Mouse (Mus musculus) midbrain, embryonic 10.5 days (tissue): ENCODE measurements around the gene Gm49630. TPM values are rescaled to one million over a fixed set of nuclear protein-coding genes. Genes with fewer than 3 reads are reported as not detected.
"Not testable (repeated sequence)": the region's sequence is repeated elsewhere in the genome, so short reads cannot be mapped to it uniquely, and the experiment has no call there.

Experiments used
- DNase-seq: peaks from one replicate; pipeline ENCODE4 v3.0.0-alpha.2; 2017; ENCODE audit warnings: low spot score
- H3K27ac ChIP-seq: fragments of 300-500 bp; sonication (generic); replicated peaks from 2 replicates; pipeline ENCODE4 v1.5.1; 2016; ENCODE audit warnings: mild to moderate bottlenecking
- H3K27me3 ChIP-seq: fragments of 300-500 bp; sonication (generic); 2 replicates; pipeline ENCODE4 v1.6.1; 2016; ENCODE audit warnings: low read depth, mild to moderate bottlenecking; ENCODE audit not compliant: poor library complexity, severe bottlenecking
- H3K36me3 ChIP-seq: fragments of 300-500 bp; sonication (generic); 2 replicates; pipeline ENCODE4 v1.6.1; 2016; ENCODE audit warnings: mild to moderate bottlenecking, moderate library complexity
- H3K4me1 ChIP-seq: fragments of 300-500 bp; sonication (generic); 2 replicates; pipeline ENCODE4 v1.6.1; 2016
- H3K4me3 ChIP-seq: fragments of 300-500 bp; sonication (generic); 2 replicates; pipeline ENCODE4 v1.5.1; 2016; ENCODE audit warnings: mild to moderate bottlenecking, moderate library complexity
- H3K9me3 ChIP-seq: fragments of 300-500 bp; sonication (generic); replicated peaks from 2 replicates; pipeline ENCODE4 v1.6.1; 2016; ENCODE audit warnings: mild to moderate bottlenecking
- WGBS: fragments of 180-500 bp; shearing (Covaris S2); methylation state at CpG from one replicate; pipeline ENCODE4 v1.1.7; 2016; 5-methylcytosine and 5-hydroxymethylcytosine counted together
- polyA plus RNA-seq: library from polyadenylated mRNA; unstranded; fragments of >200 nt; fragmentation: Nextera tagmentation; extraction: Ambion mirVana; gene quantifications from 2 replicates; pipeline ENCODE4 v1.2.1, GENCODE M21; 2016

Gm49630 gene
- polyA plus RNA-seq, result not detected in 2 replicates

DNA sequence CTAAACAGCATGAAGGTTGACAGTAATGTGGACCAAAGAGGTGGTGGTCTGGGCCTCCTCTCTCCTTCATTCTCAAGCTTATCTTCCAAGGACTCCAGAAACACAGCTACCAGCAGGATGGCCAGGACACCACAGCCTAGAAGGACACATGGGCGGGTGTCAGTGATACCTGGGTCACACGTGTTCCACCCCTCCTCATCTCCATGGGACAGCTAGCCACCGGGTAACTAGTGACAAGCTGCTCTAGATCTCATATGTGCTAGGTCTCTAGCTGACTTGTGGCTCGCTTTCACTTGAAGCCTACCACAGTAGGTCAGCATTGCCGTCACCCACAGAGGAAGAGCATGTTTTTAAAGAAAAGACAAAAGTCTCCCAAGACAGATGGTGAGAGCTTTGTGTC lies at the start of gene Gm49630:
TSS of gene Gm49630 (minus strand) at position 101 of the 400 bp plus-strand sequence.
- WGBS, result 100% methylated on average over 1 of the region's 5 CpGs
- H3K36me3 ChIP-seq, H3K4me1 ChIP-seq, H3K9me3 ChIP-seq, DNase-seq, H3K27ac ChIP-seq, H3K4me3 ChIP-seq, H3K27me3 ChIP-seq: not testable (repeated sequence)

DNA sequence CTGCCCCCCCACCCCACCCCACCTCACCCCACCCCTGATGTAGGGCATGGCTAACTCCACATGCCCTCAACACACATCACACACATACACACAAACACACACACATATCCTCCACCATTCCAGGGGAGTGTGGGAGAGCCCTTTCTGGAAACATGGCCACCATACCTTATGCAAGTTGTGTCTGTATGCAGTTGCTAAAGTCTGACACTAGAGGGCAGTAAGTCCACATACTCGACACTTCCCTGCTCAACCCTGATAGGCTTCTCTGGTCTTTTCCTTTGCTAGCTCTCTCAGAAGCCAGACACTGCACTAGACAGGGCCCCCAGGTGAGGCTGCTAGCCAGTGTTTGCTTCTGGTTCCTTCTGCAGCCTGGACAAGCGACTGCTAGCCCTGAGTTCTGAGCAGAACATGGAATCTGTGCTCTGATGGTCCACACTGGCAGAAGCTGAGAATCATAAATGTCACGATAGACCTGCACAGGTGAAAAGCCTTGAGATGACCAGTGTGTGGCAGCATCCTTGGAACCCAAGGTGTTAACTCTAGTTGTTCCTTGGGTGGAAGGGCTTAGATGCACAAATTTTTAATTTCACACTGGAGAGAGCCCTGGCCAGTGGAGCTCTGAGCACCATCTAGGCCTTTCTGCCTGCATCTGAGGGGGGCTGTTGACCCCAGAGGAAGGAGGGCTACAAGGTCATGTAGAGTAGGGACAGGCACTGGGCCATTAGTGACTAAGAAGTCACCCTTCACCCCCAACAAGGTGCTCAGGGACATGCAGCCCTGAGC lies 48.6 kb upstream of the Gm49630 start:
- peak; percentile 12 for DNase-seq
- not testable (repeated sequence) for H3K4me3 ChIP-seq, H3K27me3 ChIP-seq, H3K9me3 ChIP-seq, H3K4me1 ChIP-seq, H3K27ac ChIP-seq, H3K36me3 ChIP-seq
- 24% methylated on average over 3 of the region's 3 CpGs for WGBS

DNA sequence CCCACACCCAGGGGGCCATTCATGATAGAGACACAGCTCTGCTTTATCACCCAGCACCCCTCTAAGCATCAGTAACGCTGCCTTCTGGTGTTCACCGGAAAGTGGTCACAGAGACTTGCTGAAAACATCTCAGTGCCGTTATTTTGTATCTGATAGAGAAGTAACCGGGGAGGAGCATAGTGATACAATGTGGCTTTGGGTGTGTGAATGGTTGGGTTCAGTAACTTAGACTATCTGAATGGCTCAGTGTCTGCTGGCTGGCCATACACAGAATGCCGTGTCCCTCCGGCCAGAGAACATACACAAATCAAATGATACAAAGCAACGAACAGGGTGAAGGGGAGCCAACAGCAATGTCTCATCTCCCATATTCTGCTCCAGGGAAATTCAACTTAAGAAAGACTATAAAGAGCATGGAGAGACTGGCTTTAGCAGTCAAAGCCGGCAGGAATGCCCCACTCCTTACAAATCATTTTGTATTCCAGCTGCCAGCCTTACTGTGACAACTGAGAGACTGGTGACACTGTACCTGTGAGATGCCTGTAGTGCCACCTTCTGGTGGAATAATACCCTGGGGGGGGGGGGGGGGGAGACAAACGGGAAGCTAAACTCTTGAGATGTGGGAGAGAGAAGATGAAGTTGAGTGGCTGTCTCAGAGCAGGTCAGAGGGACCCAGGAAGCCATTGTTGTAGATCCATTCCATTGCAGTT lies 43.0 kb upstream of the Gm49630 start:
- H3K27ac ChIP-seq, H3K4me1 ChIP-seq: not testable (repeated sequence)
- WGBS, result 89% methylated on average over 8 of the region's 9 CpGs

DNA sequence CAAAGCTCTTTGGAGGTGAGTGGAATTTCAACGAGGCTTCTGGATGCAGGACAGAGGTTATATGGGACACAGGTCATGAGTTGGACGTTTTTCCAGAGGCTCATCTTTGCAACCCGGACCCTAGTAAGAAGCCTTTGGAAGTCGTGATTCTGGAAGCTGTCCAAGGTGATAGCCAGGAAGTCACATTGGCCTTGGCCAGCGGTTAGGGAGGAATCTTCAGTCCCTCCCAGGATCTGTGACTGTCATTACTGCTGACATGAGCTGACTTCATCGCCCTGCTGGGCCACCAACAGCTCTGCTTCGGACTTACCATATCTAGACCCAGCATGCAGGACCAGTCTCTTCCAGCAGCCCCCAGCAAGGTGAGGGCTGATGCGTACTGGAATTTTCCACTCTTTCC lies 41.6 kb upstream of the Gm49630 start:
- 91% methylated on average over 8 of the region's 8 CpGs for WGBS
- not testable (repeated sequence) for H3K4me3 ChIP-seq, DNase-seq, H3K4me1 ChIP-seq, H3K27ac ChIP-seq, H3K9me3 ChIP-seq, H3K27me3 ChIP-seq, H3K36me3 ChIP-seq

More for the DNA sequence above, 43.0 kb upstream of the Gm49630 start:
- not testable (repeated sequence) for H3K36me3 ChIP-seq, H3K9me3 ChIP-seq, H3K27me3 ChIP-seq, H3K4me3 ChIP-seq, DNase-seq

DNA sequence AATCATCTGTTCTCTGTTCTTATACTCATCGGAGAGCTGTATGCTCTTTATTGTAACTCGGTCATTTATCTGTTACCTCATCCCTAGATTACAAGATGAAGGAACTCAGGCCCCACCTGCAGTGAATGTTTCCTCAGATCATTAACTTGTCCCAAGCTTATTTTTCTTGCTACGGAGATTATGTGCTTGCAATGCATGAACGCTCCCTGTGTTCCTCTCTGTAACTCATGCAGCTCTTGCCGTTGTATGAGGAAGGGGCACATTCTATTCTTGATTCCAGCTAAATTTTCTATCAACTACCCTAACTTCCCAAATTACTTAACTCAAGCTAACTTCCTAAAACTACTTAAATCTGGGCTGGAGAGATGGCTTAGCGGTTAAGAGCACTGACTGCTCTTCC lies 28.0 kb upstream of the Gm49630 start:
- not testable (repeated sequence) for H3K4me3 ChIP-seq, DNase-seq
- 79% methylated on average over 6 of the region's 6 CpGs for WGBS

DNA sequence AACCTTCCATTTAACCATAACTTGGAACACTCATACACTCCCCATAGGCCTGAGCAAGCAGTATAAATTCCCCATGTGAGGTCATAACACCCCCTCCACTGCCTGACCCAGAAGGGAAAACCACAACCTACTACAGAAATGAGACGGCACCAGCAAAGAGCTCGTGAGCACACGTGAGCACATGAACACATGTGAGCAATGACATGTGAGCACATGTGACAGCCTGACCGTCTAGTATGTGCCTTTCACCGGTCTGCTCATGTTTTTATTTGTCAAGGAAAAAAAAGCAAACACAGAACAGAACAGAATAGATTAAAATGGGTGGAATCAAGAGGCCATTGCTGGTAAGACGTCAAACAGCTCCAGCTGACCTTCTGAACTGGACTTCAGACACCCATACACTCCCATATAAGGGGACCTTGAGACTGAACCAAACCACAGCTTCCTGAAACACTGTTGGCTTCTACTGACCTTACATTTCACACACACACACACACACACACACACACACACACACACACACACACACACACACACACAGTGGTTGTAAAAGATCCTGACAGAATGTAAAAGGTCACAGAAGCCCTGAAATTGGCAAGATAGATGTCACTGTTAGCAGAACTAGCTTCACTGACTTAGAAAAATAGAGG lies 26.5 kb upstream of the Gm49630 start:
- DNase-seq, H3K27ac ChIP-seq, H3K4me3 ChIP-seq, H3K27me3 ChIP-seq, H3K9me3 ChIP-seq, H3K4me1 ChIP-seq, H3K36me3 ChIP-seq: not testable (repeated sequence)
- 92% methylated on average over 6 of the region's 6 CpGs for WGBS

More for the DNA sequence above, 28.0 kb upstream of the Gm49630 start:
- not testable (repeated sequence) for H3K4me1 ChIP-seq, H3K27ac ChIP-seq, H3K27me3 ChIP-seq, H3K36me3 ChIP-seq, H3K9me3 ChIP-seq

DNA sequence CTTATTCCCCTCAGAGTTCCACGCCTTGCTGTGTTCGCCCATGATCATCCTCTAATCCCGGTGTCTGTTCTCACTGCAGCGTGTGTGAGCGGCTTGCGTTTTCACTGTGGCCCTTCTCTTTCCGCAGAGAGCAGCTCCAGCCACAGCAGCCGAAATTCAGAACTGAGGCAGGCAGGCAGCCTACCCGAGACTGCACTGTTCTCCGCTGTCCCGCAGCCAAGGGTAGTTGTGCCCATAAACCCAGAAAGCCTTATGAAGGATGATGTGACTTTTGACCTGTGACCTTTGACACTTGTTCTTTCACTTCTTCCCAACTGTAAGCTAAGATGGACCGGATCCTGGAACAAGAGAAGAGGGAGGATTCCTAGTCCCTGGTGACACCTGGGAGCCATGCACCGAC lies 25.3 kb upstream of the Gm49630 start:
- H3K9me3 ChIP-seq, H3K4me1 ChIP-seq, H3K36me3 ChIP-seq, H3K27me3 ChIP-seq, H3K27ac ChIP-seq, DNase-seq, H3K4me3 ChIP-seq: not testable (repeated sequence)
- WGBS, result 91% methylated on average over 13 of the region's 13 CpGs

DNA sequence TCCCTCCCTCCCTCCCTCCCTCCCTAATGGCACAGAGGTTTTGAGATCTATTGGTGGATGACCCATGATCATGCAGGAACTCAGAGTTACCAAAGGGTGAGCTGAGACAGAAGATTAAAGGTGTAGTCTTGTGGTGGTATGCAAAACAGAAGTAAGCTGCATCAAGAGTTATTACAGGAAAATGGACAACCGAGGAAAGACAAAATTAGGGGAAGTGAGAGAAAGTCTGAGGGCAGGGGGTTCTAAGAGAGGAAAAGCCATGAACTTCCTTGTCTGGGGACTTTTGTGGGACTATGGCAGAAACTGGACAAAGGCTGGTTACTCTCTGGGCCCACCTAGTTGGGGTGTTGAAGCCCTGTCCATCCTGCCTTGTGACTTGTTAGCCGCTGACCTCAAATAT lies 24.5 kb upstream of the Gm49630 start:
- not testable (repeated sequence) for H3K4me3 ChIP-seq, H3K36me3 ChIP-seq, H3K27ac ChIP-seq, H3K9me3 ChIP-seq, H3K4me1 ChIP-seq, DNase-seq, H3K27me3 ChIP-seq
- no CpG with 5 or more reads among the region's 2 CpGs for WGBS

DNA sequence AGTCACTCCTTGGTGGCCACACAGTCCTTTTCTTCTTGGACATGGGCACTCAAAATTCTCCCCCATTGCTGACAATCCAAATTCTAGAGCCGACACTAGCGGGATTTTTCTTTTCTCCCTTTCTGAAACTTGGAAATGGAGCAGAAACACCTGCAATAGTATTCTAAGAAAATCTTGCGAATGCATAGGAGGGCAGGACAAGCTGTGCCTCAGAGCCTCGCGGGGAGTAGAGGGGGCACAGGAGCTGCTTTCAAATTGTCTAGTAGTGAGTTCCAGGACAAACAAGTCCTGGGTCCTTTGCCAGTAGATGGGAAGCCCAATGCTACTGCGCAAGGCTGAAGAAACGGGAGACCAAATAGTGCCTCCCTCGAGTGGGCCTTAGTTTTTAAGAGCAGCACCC lies 23.9 kb upstream of the Gm49630 start:
- not testable (repeated sequence) for H3K9me3 ChIP-seq, H3K27ac ChIP-seq, H3K4me1 ChIP-seq, H3K27me3 ChIP-seq, DNase-seq, H3K36me3 ChIP-seq, H3K4me3 ChIP-seq
- WGBS, result 89% methylated on average over 8 of the region's 8 CpGs

DNA sequence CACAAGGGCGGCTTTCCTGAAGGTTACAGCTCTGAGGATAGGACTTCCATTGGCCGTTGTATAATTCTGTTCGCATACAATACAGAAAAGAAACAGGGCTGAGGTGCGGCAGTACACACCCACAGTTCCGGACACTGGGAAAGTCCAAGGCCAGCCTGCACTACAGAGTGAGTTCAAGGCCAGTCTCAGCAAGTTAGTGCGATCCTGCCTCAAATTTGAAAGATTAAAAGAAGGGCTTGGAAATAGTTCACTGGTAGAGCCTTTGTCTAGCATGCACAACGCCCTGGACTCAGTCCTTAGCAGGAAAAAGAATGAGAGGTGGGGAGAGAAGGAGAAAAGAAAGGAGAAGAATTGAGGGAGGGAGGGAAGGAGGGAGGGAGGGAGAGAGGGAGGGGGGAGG lies 23.3 kb upstream of the Gm49630 start:
- H3K4me1 ChIP-seq, DNase-seq, H3K27ac ChIP-seq, H3K4me3 ChIP-seq, H3K36me3 ChIP-seq, H3K9me3 ChIP-seq, H3K27me3 ChIP-seq: not testable (repeated sequence)
- 90% methylated on average over 7 of the region's 7 CpGs for WGBS

DNA sequence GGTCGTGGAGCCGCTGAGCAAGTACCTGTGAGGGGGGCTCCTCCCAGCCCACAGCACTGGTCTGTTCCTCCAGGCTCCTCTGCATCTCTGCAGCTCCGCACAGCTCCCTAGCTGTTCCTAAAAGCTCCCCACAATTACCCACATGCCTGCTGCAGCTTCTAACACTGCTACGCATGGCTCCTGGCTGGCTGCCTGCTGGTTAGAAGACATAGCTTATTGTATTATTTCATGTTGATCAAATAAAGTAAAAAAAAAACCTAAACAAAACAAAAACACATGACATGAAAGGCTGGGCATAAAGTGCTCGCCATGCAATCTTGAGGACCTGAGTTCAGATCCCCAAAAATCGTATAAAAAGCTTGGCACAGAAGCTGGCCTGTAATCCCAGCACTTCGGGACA lies 18.1 kb upstream of the Gm49630 start:
- H3K27me3 ChIP-seq, H3K4me3 ChIP-seq, H3K27ac ChIP-seq, H3K9me3 ChIP-seq, H3K36me3 ChIP-seq, DNase-seq, H3K4me1 ChIP-seq: not testable (repeated sequence)
- WGBS, result 85% methylated on average over 7 of the region's 7 CpGs

DNA sequence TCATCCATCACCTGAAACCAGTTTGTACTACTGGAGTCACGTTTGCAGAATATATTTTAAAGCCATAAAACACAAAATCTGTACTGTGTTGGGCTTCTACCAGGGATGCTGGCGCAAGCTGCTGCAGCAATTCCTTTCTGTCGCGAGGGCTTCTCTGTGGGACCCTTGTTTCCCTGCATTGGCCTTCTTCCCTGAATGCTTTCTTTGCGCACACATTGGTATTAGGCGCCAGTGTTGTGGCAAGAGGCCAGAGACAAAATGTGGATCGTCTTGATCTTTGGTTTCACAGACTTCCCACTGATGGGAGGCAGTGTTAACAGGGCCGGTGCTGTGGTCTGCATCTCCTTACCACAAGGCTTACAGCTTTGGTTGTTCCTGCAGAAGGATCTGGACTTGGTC lies 17.2 kb upstream of the Gm49630 start:
- H3K9me3 ChIP-seq, H3K27me3 ChIP-seq, DNase-seq, H3K4me1 ChIP-seq, H3K36me3 ChIP-seq, H3K4me3 ChIP-seq, H3K27ac ChIP-seq: not testable (repeated sequence)
- WGBS, result 84% methylated on average over 7 of the region's 8 CpGs

DNA sequence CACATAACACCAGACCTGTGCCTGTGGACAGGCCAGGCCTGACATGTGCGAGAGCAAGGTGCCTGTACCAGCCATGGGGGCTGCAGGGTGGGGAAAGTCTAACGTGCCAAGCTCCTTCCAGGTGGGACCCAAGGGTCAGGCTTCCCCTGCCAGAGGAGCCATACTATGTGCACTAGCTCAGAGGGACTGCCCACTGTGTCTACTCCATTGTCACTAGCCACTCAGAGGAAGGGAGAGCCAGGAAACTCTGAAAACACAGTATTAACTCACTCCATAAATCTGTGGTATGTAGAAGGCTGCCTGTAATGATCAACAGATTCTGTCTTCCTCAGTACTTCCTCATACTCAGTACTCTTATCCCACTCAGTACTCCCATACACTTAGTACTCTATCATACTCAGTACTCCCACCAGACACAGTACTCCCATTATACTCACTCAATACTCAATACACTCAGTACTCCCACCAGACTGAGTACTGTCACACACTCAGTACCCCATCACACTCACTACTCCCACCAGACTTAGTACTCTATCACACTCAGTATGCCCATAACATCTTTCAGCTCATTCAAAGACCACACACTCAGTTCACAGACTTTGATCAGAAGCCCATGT lies 16.7 kb upstream of the Gm49630 start:
- H3K9me3 ChIP-seq, H3K27ac ChIP-seq, DNase-seq, H3K4me1 ChIP-seq, H3K4me3 ChIP-seq, H3K36me3 ChIP-seq, H3K27me3 ChIP-seq: not testable (repeated sequence)
- no CpG with 5 or more reads among the region's 2 CpGs for WGBS
